Mouse (Mus musculus) lung, embryonic 16.5 days (tissue): ENCODE results near the gene Grid1. TPM values are rescaled to one million over a fixed set of nuclear protein-coding genes. Genes with fewer than 3 reads are reported as not detected.

ENCODE experiments used
- ATAC-seq: fragments of 200-750 bp; cut with Nextera tagmentation; 2 replicates; pipeline ENCODE4 v1.8.0; 2017; ENCODE audit warnings: low read depth, mild to moderate bottlenecking, moderate library complexity
- H3K27ac ChIP-seq: fragments of 300-500 bp; sonication (generic); 2 replicates; pipeline ENCODE4 v1.5.1; 2014; ENCODE audit warnings: mild to moderate bottlenecking, control low read depth, low read length
- H3K27me3 ChIP-seq: fragments of 300-500 bp; sonication (generic); 2 replicates; pipeline ENCODE4 v1.6.1; 2014; ENCODE audit warnings: low read depth, low read length, mixed read lengths; ENCODE audit not compliant: control insufficient read depth, insufficient read depth
- H3K36me3 ChIP-seq: fragments of 300-500 bp; sonication (generic); 2 replicates; pipeline ENCODE4 v1.6.1; 2014; ENCODE audit warnings: low read length; ENCODE audit not compliant: control insufficient read depth, insufficient read depth
- H3K4me1 ChIP-seq: fragments of 300-500 bp; sonication (generic); replicated peaks from 2 replicates; pipeline ENCODE4 v1.6.1; 2014; ENCODE audit warnings: low read length, mixed read lengths; ENCODE audit not compliant: control insufficient read depth, insufficient read depth
- H3K4me2 ChIP-seq: fragments of 300-500 bp; sonication (generic); 2 replicates; pipeline ENCODE4 v1.6.1; 2014; ENCODE audit warnings: low read depth, low read length, control low read depth
- H3K4me3 ChIP-seq: fragments of 300-500 bp; sonication (generic); 2 replicates; pipeline ENCODE4 v1.5.1; 2014; ENCODE audit warnings: mild to moderate bottlenecking, low read length, control low read depth
- H3K9ac ChIP-seq: fragments of 300-500 bp; sonication (generic); 2 replicates; pipeline ENCODE4 v1.6.1; 2014; ENCODE audit warnings: low read length, control low read depth
- H3K9me3 ChIP-seq: fragments of 300-500 bp; sonication (generic); 2 replicates; pipeline ENCODE4 v1.6.1; 2016; ENCODE audit warnings: low read length; ENCODE audit not compliant: control insufficient read depth
- WGBS: fragments of 180-500 bp; shearing (Covaris S2); extraction: QIAGEN DNeasy Blood & Tissue Kit; methylation state at CpG from one replicate; pipeline ENCODE4 v1.1.7; 2014; 5-methylcytosine and 5-hydroxymethylcytosine counted together
- polyA plus RNA-seq: library from polyadenylated mRNA; unstranded; fragments of >200 nt; fragmentation: Nextera tagmentation; extraction: Ambion mirVana; gene quantifications from 2 replicates; pipeline ENCODE4 v1.2.1, GENCODE M21; 2015

Grid1 gene
- polyA plus RNA-seq, 1 experiment from 2014 or later = 0.51 TPM

- Histone ChIP-seq H3K27me3 (no peaks in the 10 kb centered on the region), H3K9me3 (no peaks in the 10 kb centered on the region), H3K4me3 (no peak overlapping the region), H3K9ac (no peak overlapping the region), H3K36me3 (no peaks in the 10 kb centered on the region), H3K4me1 (no peaks in the 10 kb centered on the region), H3K27ac (no peak overlapping the region), H3K4me2 (no peak overlapping the region)
- 39% methylated on average over 3 of the region's 3 CpGs for WGBS
- no peak for ATAC-seq
These were observed 132.4 kb downstream of the Grid1 start for GRCm38 (mm10) chr14:34952311-34952710.

GRCm38 (mm10) chr14:34953566-34953965 is 133.7 kb downstream of the Grid1 start:
- H3K9me3 ChIP-seq = no peaks in the 10 kb centered on the region
- ATAC-seq = no peak
- no peaks in the 10 kb centered on the region for H3K4me1 ChIP-seq
- H3K4me2 ChIP-seq = no peak overlapping the region
- no peak overlapping the region for H3K9ac ChIP-seq
- no peak overlapping the region for H3K4me3 ChIP-seq
- 82% methylated on average over 9 of the region's 9 CpGs for WGBS
- H3K27ac ChIP-seq = no peak overlapping the region
- H3K36me3 ChIP-seq = no peaks in the 10 kb centered on the region
- no peaks in the 10 kb centered on the region for H3K27me3 ChIP-seq

GRCm38 (mm10) chr14:34955689-34956088 is 135.8 kb downstream of the Grid1 start:
- Histone ChIP-seq H3K9me3 (no peaks in the 10 kb centered on the region), H3K27me3 (no peaks in the 10 kb centered on the region), H3K4me2 (no peak overlapping the region), H3K4me3 (no peak overlapping the region), H3K9ac (no peak overlapping the region), H3K4me1 (no peaks in the 10 kb centered on the region), H3K36me3 (no peaks in the 10 kb centered on the region), H3K27ac (no peak overlapping the region)
- ATAC-seq = no peak
- WGBS = 74% methylated on average over 1 of the region's 1 CpGs

- no peak overlapping the region for H3K27ac ChIP-seq
- H3K9ac ChIP-seq = no peak overlapping the region
- no peak overlapping the region for H3K4me3 ChIP-seq
- H3K4me2 ChIP-seq = no peak overlapping the region
- no peaks in the 10 kb centered on the region for H3K36me3 ChIP-seq
- WGBS = 63% methylated on average over 6 of the region's 6 CpGs
- no peaks in the 10 kb centered on the region for H3K27me3 ChIP-seq
- H3K4me1 ChIP-seq = no peaks in the 10 kb centered on the region
- H3K9me3 ChIP-seq = no peaks in the 10 kb centered on the region
- ATAC-seq = no peak
These were observed 140.3 kb downstream of the Grid1 start for GRCm38 (mm10) chr14:34960227-34960626.

- no peaks in the 10 kb centered on the region for H3K9me3 ChIP-seq
- H3K27me3 ChIP-seq = no peaks in the 10 kb centered on the region
- no peak overlapping the region for H3K27ac ChIP-seq
- no peak for ATAC-seq
- H3K36me3 ChIP-seq = no peaks in the 10 kb centered on the region
- H3K4me2 ChIP-seq = no peak overlapping the region
- no peaks in the 10 kb centered on the region for H3K4me1 ChIP-seq
- H3K9ac ChIP-seq = no peak overlapping the region
- H3K4me3 ChIP-seq = no peak overlapping the region
- WGBS = 77% methylated on average over 4 of the region's 4 CpGs
These were observed 143.8 kb downstream of the Grid1 start for GRCm38 (mm10) chr14:34963616-34964168.

- no peaks in the 10 kb centered on the region for H3K36me3 ChIP-seq
- H3K4me2 ChIP-seq = no peak overlapping the region
- no peak overlapping the region for H3K27ac ChIP-seq
- no peak overlapping the region for H3K4me3 ChIP-seq
- H3K9ac ChIP-seq = no peak overlapping the region
- no peaks in the 10 kb centered on the region for H3K4me1 ChIP-seq
- H3K9me3 ChIP-seq = no peaks in the 10 kb centered on the region
- WGBS = 39% methylated on average over 6 of the region's 6 CpGs
- no peaks in the 10 kb centered on the region for H3K27me3 ChIP-seq
- peak; percentile 54 for ATAC-seq
These were observed 149.4 kb downstream of the Grid1 start for GRCm38 (mm10) chr14:34969102-34969819.

GRCm38 (mm10) chr14:34972930-34973329 is 153.0 kb downstream of the Grid1 start:
- H3K36me3 ChIP-seq = no peaks in the 10 kb centered on the region
- no peak overlapping the region for H3K9ac ChIP-seq
- no peak overlapping the region for H3K4me2 ChIP-seq
- H3K9me3 ChIP-seq = no peaks in the 10 kb centered on the region
- no peak overlapping the region for H3K4me3 ChIP-seq
- no peaks in the 10 kb centered on the region for H3K4me1 ChIP-seq
- no peak overlapping the region for H3K27ac ChIP-seq
- no peak for ATAC-seq
- 73% methylated on average over 3 of the region's 3 CpGs for WGBS
- H3K27me3 ChIP-seq = no peaks in the 10 kb centered on the region

GRCm38 (mm10) chr14:34980756-34981155 is 160.8 kb downstream of the Grid1 start:
- Histone ChIP-seq H3K36me3 (no peaks in the 10 kb centered on the region), H3K9ac (no peak overlapping the region), H3K27me3 (no peaks in the 10 kb centered on the region), H3K27ac (no peak overlapping the region), H3K4me1 (no peaks in the 10 kb centered on the region), H3K9me3 (no peaks in the 10 kb centered on the region), H3K4me3 (no peak overlapping the region), H3K4me2 (no peak overlapping the region)
- ATAC-seq = no peak
- 29% methylated on average over 2 of the region's 2 CpGs for WGBS

- no peak for ATAC-seq
- 70% methylated on average over 5 of the region's 5 CpGs for WGBS
These were observed 169.2 kb downstream of the Grid1 start for GRCm38 (mm10) chr14:34989131-34989530.

More at GRCm38 (mm10) chr14:34989131-34989530, 169.2 kb downstream of the Grid1 start:
- no peak overlapping the region for H3K27ac ChIP-seq
- no peaks in the 10 kb centered on the region for H3K4me1 ChIP-seq
- no peak overlapping the region for H3K9ac ChIP-seq
- H3K27me3 ChIP-seq = no peaks in the 10 kb centered on the region
- no peaks in the 10 kb centered on the region for H3K36me3 ChIP-seq
- no peaks in the 10 kb centered on the region for H3K9me3 ChIP-seq
- no peak overlapping the region for H3K4me3 ChIP-seq
- H3K4me2 ChIP-seq = no peak overlapping the region
